Mouse (Mus musculus) lung, adult 18-20 months (tissue): Measurements from ENCODE around the gene Ahsa1.
"Not testable (repeated sequence)": the region's sequence is repeated elsewhere in the genome, so short reads cannot be mapped to it uniquely, and the experiment has no call there.

Experiments
- DNase-seq, 2 experiments: peaks; one replicate each; pipeline ENCODE4 v3.0.0; 2022; ENCODE audit warnings: mixed read lengths in 2 of 2

Gene Ahsa1

DNA sequence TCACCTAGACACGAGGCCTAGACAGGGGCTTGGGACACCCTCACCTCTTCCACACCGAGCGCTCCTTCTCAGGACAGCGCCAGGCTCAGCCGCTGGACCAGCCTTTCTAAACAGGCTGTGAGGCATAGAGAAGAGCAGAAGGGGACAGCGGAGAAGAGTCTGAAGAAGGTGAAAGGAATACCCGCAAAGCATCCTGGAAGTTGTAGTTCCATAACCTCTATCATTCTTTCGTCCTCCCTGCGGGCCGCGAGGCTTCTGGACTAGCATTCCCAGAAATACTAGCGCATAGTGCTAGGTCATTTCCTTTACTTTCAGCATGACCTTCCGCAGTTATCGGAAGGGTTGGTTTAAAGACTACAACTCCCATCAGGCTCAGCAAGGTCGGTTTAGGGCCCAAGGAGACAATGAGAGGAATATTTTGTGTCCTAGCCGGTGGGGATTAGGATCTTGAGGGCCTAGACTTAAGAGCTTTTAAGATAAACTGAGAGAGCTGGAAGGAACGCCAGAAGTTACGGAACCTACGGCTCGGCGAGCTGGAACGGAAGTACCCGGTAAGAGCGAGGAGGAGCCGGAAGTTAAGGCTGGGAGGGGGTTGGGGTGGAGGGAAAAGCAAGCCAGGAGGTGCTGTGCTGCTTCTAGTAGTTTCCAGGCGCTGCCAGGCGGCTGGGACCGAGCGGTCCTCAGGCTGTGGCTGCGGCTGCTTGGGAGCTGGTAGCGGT lies at the start of gene Ahsa1, which contains the start of gene Vipas39:
Gene Ahsa1, plus strand, starts transcription at position 372 of the 719 bp plus-strand sequence.
Gene Vipas39, minus strand, starts transcription at position 149 of the 719 bp plus-strand sequence.
- peak; percentile 93 to 94 for DNase-seq

DNA sequence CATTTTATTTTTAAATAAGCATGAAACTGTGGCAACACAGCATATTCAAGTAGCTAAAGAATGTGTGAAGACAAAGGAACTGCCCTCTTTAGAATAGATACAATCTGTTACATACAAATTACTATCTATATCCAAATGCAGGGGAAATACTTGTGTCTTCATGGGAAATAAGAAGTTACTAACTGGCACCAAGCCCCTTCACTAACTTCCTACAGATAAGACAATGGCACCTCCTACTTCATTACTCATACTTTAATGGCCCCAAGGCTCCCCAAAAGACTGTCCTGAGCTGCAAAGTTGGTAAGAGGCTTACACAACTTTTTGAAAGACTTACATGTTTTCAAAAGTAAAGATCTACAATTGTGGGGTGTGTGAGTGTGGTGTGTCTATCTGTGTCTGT lies 48.7 kb upstream of the Ahsa1 start:
- no peak for DNase-seq

DNA sequence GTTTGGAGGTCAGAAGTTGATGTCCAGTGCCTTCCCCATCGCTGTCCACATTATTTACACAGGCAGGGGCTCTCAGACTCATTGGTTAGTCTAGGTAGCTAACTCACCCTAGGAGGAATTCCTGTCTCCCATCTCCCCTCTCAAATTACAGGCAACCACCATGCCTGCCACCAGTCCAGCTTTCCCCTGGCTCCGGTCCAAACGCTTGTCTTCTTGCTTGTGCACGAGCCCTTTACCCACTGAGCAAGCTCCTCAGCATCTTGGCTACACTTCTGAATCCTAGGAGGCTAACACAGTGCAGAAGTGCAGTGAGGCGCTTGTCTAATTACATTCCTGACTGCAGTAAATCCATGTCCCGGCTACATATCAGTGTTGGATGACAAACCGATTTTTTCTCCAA lies 46.9 kb upstream of the Ahsa1 start:
- DNase-seq = peak in 1 of 2 experiments; percentile 9

DNA sequence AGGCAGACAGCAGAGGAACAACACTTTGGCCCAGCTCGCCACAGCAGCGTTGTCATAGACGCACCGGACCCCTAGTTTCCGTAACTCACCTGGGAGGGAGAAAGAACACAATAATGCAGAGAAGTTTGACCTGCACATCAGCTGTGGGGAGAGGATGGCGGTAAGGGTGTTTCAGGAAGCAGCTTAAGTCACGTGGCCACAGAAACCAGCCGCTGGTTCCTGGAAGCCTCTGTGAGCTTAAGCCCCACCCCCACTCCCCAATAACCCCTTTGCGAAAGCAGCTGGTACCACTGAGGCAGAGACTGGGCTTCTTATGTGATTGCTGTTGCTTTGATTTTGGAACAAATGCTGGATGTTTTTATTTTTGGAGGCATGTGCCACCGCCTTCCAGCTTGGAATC lies 41.3 kb upstream of the Ahsa1 start:
- DNase-seq = no peak

DNA sequence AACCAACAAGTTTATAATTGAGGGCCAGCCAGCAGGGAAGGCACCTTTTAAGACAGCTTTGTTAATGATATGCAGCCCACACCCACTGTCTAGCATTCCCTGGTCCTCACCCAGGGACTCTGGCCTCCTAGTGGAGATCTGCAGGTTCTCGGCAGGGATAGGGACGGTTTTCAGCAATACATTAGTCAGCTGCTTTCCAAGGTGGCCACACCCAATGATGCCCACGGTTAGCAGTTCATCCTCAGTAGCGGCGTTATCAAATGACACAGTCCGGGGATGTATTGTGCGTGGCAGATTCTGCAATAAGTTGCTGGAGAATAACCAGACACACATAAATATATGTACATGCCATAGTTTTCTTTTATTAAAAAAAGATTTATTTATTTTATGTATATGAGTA lies 39.5 kb upstream of the Ahsa1 start:
- no peak for DNase-seq

DNA sequence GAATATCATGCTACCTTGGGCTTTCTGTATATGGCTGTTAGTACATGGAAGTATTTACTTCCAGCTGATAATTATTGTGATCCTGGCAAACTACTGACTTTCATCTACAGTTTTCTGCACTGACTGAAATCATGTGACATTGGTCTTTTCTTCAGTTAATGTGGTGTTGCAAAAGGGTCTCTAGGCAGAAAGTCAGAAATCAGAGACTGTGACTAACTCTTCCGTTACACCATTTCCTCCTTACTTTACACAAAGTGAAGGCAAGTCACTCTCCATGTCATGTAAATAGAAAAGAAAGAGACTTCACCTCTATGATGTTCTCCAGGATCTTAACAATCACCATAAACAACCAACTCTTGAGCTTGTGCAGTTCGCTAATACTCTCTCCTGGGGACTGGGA lies 36.6 kb upstream of the Ahsa1 start:
- no peak for DNase-seq

DNA sequence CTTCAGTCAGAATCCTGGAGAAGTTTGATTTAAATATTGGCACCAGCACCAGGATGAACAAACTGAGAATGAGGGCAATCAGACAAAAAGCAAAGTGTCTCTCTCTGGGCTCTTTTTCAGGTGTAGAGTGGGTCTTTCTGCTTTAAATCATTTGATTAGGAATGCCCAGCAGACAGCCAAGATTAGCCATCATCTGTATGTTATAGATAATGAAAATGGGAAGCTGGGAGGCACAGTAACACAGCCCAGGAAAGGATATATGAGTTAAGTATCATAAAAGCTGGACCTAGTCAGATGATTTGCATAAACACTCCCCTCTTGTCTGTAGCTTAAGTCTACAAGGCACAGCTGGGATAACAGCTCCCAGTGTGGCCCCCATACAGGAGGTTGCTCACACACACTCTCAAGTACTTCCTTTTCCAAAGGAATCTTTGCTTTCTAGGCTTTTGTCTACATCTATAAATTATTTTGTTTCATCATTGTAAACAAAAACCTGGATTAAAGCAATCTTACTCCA lies 35.8 kb upstream of the Ahsa1 start:
- DNase-seq = no peak

DNA sequence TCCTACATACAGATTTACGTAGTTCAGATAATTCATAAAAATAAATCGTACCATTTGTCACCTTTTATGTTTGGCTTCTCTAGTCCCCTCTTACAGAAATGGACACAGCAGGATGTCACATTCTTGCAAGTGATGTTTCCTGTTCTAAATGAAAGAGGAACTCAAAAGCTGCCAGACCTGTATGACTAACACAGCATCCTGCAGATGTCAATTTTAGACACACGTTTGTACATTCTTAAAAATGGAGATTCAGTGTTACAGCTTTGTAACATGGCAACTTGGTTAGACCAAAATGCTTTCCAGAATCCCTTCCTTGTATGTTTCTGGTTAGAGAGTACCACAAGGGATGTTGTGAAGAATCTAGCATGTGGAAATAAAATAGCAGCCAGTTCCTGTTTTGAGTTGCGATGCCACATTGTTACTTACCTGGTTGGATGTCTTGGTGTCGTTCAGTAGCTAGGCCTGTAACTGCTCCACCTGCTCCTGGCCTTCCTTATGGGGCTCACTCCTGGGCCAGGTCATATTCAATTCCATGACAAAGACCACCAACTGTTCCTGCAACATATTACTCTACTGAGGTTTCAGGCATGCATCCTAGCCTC lies 29.3 kb upstream of the Ahsa1 start:
- no peak for DNase-seq

DNA sequence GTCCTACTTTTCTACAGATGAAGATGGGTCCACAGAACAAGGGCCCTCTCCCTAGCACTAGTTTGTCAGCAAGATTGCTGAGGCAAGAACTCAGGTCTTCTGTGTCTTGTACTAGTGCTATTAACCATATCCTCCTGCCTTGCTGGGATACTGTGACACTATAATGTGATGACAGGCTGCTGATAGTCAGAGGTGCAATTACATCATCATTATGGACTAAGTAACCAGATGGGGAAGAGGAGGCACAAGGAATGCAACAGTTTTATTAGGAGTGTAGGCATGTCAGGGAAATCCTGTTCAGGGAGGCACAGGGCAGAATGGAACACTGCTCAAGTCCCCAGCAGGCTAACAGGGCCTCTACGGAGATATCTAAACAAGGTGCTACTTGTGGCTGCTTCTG lies 27.6 kb upstream of the Ahsa1 start, which contains the start of gene Noxred1:
Gene Noxred1, minus strand, starts transcription at position 101 of the 400 bp plus-strand sequence.
- no peak for DNase-seq

DNA sequence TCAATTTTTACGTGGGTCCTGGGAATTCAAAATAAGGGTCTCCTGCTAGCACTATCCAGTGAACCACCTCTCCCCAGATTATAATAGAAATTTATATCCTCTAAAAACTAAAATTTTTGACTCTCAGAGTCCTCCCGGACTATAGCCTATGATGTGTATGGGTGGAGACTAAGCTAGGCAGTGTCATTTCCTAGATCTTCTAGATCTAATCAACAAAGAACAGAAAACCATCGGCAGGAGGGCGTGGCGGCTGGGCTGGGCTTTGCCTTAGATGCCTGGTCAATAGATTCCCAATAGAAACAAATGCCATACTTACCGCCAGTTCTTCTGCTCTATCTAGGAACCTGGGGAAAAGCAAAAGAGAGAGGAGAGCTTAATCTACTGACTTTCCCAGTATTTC lies 16.1 kb upstream of the Ahsa1 start:
- DNase-seq = no peak

DNA sequence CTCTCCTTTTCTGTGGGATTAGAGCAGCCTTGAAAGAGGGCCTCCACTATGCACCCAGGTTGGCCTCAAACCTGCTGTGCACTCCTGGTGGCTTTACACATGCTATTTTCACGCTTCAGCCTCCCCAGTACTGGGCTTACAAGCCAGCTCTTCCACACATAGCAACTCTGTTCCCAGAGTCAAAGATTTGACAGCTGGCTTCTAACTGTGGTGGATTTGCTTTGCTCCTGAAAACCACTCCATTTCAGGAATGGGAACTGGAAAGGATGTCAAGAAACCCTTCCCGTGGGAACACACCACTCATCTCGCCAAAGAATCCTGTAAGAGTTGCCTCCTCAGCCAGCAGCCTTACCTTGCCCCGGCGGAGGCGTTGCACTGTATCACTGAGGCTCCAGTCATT lies 12.4 kb upstream of the Ahsa1 start:
- no peak for DNase-seq

DNA sequence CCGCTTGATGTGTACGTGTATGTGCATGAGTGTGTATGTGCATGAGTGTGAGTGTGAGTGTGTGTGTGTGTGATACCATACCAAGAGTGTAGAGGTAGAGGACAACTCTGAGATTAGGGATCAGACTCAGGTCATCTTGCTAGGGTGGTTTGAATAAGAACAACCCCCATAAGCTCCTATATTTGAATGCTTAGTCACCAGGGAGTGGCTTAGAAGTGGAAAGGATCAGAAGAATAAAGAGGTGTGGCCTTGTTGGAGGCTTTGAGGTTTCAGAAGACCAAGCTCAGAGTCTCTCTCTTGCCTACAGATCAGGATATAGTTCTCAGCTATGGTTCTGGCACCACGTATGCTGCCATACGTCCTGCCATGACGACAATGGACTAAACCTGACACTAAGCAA lies 9.7 kb upstream of the Ahsa1 start:
- no peak for DNase-seq

DNA sequence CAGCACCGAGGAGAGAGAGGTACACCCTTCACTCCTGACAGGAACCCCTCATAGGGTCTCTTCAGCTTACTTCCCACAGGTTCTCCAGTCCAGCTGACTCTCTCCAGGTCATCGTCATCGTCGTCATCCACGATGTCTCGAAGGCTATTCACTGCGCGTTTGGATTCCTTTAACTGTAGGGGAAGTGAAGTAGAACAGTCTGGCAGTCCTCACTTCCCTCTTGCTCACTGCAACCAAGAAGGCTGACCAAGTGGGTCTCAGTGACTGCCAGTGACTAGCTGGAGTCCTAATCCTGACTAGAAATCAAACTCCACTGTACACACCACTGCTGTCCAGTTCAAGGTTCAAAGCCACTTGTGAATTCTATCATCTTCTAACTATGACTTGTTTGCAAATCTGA lies 5.7 kb upstream of the Ahsa1 start:
- no peak for DNase-seq

DNA sequence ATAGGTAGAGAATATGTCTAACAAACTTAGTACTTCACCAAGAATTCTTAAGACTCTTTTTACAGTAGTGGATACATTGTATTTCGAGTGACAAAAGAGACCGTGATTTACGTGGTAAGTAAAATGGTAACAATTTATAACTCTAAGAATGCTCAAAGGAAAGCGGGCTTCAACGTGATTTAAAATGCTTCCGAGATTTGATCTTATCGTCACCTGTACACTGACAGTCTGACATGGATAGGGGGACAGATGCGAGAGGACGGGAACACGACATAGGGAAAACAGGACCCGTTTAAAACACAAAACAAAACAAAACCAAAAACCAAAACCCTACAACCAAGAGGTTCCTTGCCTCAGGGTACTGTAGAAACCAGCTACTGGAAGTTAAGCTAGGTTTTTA lies 835 bp upstream of the Ahsa1 start:
- DNase-seq = no peak

DNA sequence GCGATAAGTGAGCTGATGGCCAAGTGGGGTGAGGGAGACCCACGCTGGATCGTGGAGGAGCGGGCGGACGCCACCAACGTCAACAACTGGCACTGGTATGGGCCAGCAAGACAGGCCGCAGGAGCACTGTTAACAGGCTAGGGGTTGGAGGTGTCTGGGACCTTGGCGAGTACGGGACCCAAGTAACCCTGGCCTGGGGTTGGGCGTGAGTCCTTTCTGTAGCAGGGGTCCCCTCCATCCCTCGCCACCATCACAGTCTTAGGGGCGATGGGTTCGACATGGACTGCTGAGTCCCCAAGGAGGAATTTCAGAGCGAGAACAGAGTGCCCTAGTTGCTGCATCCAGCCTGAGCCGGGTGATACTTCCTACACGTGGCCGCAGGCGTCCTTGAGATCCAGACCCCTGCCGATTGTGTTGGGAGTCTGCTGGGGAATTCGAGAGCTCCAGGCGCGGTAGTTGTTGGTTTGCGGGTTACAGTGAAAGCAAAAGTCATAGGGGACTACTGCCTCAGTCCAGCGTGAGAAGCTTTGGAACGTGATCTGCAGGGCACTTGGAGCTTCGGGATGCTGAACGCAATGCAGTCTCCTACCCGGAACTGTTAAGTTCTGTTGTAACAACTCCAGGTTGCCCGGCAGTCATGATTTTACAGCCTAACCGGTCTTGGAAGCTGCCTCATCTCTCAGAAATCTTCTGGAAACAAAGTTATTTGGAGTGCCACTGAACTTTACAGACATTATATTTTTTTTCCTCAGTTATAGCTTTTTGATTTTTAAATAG lies 736 bp downstream of the Ahsa1 start:
- DNase-seq = peak in 1 of 2 experiments; percentile 20

DNA sequence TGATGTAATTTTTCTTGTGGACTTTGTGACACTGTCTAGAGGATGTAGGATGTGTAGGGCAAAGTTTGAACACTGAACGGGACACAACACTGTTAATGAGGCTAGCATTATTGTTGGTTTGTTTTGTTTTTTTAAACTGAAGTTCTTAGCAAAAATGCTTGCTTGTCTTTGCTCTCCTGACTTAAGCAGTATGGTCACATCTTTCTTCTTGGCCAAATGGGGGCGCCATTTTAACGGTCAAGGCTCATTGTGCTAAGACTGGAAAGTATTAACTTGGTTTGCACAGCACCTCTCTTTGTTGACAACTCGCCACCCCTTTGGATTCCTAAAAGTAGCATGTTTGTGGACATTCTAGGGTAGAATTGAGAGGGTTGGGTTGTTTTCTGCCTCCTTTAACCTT lies 1.4 kb downstream of the Ahsa1 start:
- DNase-seq = peak; percentile 26 to 31

DNA sequence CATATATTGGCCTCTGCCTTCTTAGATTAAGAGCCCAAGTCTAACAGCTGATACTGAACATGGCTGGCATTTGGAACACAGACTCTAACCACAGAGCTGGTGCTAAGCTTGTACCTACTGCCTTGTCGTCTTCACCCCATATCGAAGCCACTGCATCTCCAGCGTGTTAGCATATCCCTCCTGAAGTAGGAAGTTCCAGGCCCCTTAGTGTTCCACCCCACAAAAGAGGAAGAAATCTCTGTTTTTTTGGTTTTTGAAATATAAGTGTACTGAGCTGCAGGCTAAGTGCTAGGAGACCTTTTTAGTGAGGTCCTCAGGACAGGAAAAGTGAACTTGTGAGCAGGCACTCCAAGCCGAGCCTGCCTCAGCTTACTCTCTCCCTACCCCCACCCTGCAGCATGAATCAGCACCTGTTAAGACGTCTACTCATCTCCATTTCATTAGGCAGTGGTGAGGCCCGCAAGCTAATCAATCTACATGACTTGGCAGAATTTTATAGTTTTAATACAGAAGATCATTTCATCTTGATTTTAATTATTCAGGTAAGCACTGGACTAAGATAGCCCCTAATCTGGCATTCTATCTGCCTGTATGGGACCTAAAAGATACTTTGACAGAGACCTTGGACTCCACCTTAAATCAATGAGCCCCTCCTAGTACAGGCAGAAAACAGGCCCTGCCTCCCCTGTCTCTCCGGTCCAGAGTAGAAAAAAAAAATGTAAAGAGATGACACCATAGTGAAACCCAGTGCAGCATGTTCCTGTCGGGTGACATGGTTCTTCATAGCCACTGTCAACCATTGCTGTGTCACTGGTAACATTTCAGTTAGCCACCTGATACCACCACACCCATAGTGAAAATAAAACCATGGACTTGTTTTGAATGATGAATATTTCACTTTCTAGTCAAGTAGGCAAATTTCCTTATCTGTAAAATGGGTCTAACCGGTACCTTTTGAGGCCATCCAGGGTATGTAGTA lies 8.9 kb downstream of the Ahsa1 start:
- no peak for DNase-seq

DNA sequence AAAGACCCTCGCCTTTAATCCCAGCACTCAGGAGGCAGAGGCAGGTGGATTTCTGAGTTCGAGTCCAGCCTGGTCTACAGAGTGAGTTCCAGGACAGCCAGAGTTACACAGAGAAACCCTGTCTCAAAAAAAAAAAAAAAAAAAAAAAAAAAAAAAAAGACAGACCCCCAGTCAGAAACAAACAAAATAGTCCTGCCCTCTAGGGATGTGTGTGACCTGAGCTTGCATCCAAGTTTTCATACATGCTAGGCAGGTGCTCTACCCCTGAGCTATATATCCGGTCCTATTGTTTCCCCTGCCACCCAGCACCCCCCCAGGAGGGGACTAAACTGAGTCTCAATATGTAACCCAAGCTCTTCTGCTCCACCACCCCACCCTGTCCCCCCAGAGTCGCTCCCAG lies 11.0 kb downstream of the Ahsa1 start:
- not testable (repeated sequence) for DNase-seq

DNA sequence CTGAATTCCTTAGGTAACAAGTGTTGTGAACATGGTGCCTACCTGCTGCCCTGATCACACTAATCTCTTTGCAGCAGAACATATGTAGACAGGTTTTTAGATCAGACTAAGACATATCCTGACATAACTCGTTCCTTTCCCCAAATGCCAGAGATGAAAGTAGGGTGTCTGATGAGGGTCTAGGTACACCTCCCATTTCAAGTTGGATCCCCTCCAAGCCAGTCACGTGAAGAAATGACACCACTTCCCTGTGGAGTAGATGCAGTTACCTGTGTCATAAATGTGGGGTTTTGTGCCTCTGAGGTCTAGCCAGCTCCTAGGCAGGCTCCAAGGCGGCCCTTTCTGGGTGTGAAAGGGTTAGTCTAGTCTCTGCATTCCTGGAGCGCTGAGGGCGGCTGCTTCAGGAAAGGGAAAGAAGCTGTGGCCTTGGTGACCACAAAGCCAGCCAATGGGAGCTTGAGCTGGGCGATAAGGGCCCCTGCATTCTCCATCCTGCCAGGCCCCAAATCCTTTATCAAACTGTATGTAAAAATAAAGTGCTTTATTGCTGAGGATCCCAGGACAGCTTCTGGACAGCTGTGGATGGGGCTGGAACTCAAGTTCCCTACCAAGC lies 11.9 kb downstream of the Ahsa1 start:
- DNase-seq = no peak

DNA sequence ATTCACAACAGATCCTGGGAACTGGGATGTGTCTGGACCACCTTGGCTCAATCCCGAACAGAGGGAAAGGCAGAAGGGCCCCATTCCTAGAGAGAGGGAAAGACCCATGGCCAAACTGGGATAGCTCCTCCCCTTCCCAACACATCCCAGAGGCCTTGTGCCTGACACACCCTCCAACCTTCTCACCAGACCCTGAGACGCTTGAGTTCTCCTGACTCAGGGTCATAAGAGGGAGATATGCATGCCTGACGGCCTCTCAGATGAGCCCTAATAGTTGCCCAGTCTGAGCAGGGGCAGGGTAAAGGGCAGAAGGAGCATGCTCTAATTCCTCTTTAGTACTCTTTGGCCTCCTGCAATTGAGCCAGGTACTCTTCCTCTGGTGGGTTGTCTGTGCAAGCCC lies 13.1 kb downstream of the Ahsa1 start:
- no peak for DNase-seq

DNA sequence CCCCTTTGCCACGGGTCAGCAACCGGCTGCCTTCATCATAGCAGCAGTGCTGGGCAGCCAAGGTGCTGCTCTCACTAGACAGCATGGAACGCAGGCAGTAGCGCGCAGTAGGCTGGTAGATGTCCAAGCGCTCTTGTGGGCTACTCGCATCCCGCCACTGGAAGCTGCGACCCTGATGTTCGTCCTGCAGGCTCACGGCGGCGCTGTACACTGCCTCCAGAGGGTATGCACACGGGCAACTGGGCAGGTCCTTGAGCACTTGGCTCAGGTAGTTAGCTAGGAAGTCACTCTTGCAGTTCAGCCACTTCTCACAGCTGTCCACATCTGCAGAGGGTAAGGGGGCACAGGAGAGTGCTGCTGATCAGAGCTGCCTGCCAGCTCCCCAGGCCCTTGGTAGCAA lies 13.6 kb downstream of the Ahsa1 start:
- DNase-seq = peak in 1 of 2 experiments; percentile 44

DNA sequence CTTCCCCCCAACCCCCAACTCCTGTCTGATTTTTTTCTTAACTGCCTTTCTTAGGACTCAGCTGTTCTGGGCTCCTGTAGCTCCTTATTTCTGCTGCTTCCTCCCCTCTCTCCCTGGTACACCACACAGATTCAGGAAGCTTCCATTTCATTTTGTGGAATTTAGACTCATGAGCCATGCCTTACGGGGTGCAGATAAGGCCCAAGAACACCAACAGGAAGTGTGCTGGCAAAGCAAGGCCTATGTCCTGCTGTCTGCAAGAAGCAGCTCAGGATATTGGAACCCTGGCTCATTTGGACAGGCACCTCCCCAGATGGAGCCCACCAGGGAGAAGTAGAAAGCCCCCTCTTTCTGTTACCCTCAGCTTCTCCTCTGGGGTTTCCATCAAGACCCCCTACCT lies 15.5 kb downstream of the Ahsa1 start:
- DNase-seq = no peak
